Mouse (Mus musculus) kidney, embryonic 16.5 days (tissue): ENCODE measurements around the gene Lamtor1. TPM values are rescaled to one million over a fixed set of nuclear protein-coding genes. Genes with fewer than 3 reads are reported as not detected.
"Not testable (repeated sequence)": the region's sequence is repeated elsewhere in the genome, so short reads cannot be mapped to it uniquely, and the experiment has no call there.

ENCODE experiments used
- ATAC-seq: fragments of 200-750 bp; cut with Nextera tagmentation; 2 replicates; pipeline ENCODE4 v1.8.0; 2017; ENCODE audit warnings: moderate TSS enrichment; ENCODE audit not compliant: low FRiP score, low TSS enrichment
- H3K27ac ChIP-seq: fragments of 300-500 bp; sonication (generic); 2 replicates; pipeline ENCODE4 v1.5.1; 2014; ENCODE audit warnings: low read length
- H3K27me3 ChIP-seq: fragments of 300-500 bp; sonication (generic); 2 replicates; pipeline ENCODE4 v1.6.1; 2014; ENCODE audit warnings: low read length, control low read depth, mixed read lengths; ENCODE audit not compliant: insufficient read depth
- H3K36me3 ChIP-seq: fragments of 300-500 bp; sonication (generic); 2 replicates; pipeline ENCODE4 v1.6.1; 2014; ENCODE audit warnings: low read length, control low read depth, mixed read lengths; ENCODE audit not compliant: insufficient read depth
- H3K4me1 ChIP-seq: fragments of 300-500 bp; sonication (generic); 2 replicates; pipeline ENCODE4 v1.6.1; 2014; ENCODE audit warnings: low read length, control low read depth, mixed read lengths; ENCODE audit not compliant: insufficient read depth
- H3K4me2 ChIP-seq: fragments of 300-500 bp; sonication (generic); replicated peaks from 2 replicates; pipeline ENCODE4 v1.6.1; 2014; ENCODE audit warnings: low read depth, low read length
- H3K4me3 ChIP-seq: fragments of 300-500 bp; sonication (generic); 2 replicates; pipeline ENCODE4 v1.5.1; 2014; ENCODE audit warnings: mild to moderate bottlenecking, low read length
- H3K9ac ChIP-seq: fragments of 300-500 bp; sonication (generic); replicated peaks from 2 replicates; pipeline ENCODE4 v1.6.1; 2014; ENCODE audit warnings: low read length
- H3K9me3 ChIP-seq: fragments of 300-500 bp; sonication (generic); 2 replicates; pipeline ENCODE4 v1.6.1; 2016; ENCODE audit warnings: low read length, control low read depth
- WGBS: fragments of 180-500 bp; shearing (Covaris S2); extraction: QIAGEN DNeasy Blood & Tissue Kit; methylation state at CpG from one replicate; pipeline ENCODE4 v1.1.7; 2014; 5-methylcytosine and 5-hydroxymethylcytosine counted together
- polyA plus RNA-seq: library from polyadenylated mRNA; unstranded; fragments of >200 nt; fragmentation: Nextera tagmentation; extraction: Ambion mirVana; gene quantifications from 2 replicates; pipeline ENCODE4 v1.2.1, GENCODE M21; 2015

Gene Lamtor1
- polyA plus RNA-seq, 1 experiment from 2014 or later: 183 TPM

GRCm38 (mm10) chr7:101939758-101940157 lies 34.1 kb downstream of the Lamtor1 start:
- ATAC-seq: 0 out of 2 replicates have a peak, but pooled peaks have one; percentile 51
- Histone ChIP-seq H3K4me2 (no peak overlapping the region), H3K4me1 (peaks cover 11% of the 10 kb centered on the region; the same call in 1 of the 2 replicates), H3K27me3 (no peaks in the 10 kb centered on the region), H3K4me3 (no peak overlapping the region), H3K9me3 (no peaks in the 10 kb centered on the region), H3K9ac (no peak overlapping the region), H3K27ac (no peak overlapping the region), H3K36me3 (0 out of 2 replicates have a peak, but pooled peaks cover 3% of the 10 kb centered on the region)
- 87% methylated on average over 4 of the region's 4 CpGs for WGBS

DNA sequence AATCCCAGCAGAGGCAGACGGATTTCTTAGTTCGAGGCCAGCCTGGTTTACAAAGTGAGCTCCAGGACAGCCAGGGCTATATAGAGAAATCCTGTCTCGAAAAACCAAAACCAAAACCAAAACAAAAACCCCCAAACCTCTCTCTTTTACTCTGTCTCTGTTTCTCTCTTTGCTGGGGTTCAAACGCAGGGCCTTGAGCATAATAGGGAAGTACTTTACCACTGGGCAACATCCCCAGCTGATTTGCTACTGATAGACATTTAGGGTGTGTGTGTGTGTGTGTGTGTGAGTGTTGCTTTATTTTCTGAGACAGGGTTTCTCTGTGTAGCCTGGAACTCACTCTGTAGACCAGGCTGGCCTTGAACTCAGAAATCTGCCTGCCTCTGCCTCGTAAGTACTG lies 43.3 kb downstream of the Lamtor1 start:
- H3K9ac ChIP-seq, H3K27me3 ChIP-seq, H3K4me1 ChIP-seq, ATAC-seq, H3K4me3 ChIP-seq, H3K9me3 ChIP-seq, H3K36me3 ChIP-seq, H3K27ac ChIP-seq, H3K4me2 ChIP-seq: not testable (repeated sequence)
- WGBS: 91% methylated on average over 5 of the region's 5 CpGs

- H3K36me3 ChIP-seq: no peaks in the 10 kb centered on the region
- no peak for ATAC-seq
- peak overlapping the region; percentile 58; the same call in 1 of the 2 replicates for H3K27ac ChIP-seq
- no peak overlapping the region for H3K9ac ChIP-seq
- H3K4me1 ChIP-seq: peaks cover 2% of the 10 kb centered on the region; the same call in 1 of the 2 replicates
- no peak overlapping the region for H3K4me3 ChIP-seq
- H3K4me2 ChIP-seq: no peak overlapping the region
- WGBS: 68% methylated on average over 1 of the region's 1 CpGs
- no peaks in the 10 kb centered on the region for H3K9me3 ChIP-seq
- no peaks in the 10 kb centered on the region for H3K27me3 ChIP-seq
Observed at GRCm38 (mm10) chr7:101951648-101952047, 45.9 kb downstream of the Lamtor1 start.

GRCm38 (mm10) chr7:101952098-101952497 lies 46.4 kb downstream of the Lamtor1 start:
- WGBS: 34% methylated on average over 2 of the region's 2 CpGs

GRCm38 (mm10) chr7:101954163-101954562 lies 48.5 kb downstream of the Lamtor1 start:
- H3K4me2 ChIP-seq: no peak overlapping the region
- no peaks in the 10 kb centered on the region for H3K27me3 ChIP-seq
- no peak for ATAC-seq
- H3K36me3 ChIP-seq: no peaks in the 10 kb centered on the region
- H3K27ac ChIP-seq: no peak overlapping the region
- no peak overlapping the region for H3K4me3 ChIP-seq
- peaks cover 2% of the 10 kb centered on the region; the same call in 1 of the 2 replicates for H3K4me1 ChIP-seq
- no peaks in the 10 kb centered on the region for H3K9me3 ChIP-seq
- WGBS: 94% methylated on average over 2 of the region's 2 CpGs
- no peak overlapping the region for H3K9ac ChIP-seq

More at GRCm38 (mm10) chr7:101952098-101952497, 46.4 kb downstream of the Lamtor1 start:
- no peak overlapping the region for H3K4me3 ChIP-seq
- no peak overlapping the region for H3K9ac ChIP-seq
- no peak overlapping the region for H3K4me2 ChIP-seq
- H3K9me3 ChIP-seq: no peaks in the 10 kb centered on the region
- H3K27ac ChIP-seq: no peak overlapping the region
- H3K4me1 ChIP-seq: peaks cover 2% of the 10 kb centered on the region; the same call in 1 of the 2 replicates
- H3K27me3 ChIP-seq: no peaks in the 10 kb centered on the region
- no peaks in the 10 kb centered on the region for H3K36me3 ChIP-seq
- no peak for ATAC-seq

- no peak overlapping the region for H3K4me3 ChIP-seq
- H3K36me3 ChIP-seq: no peaks in the 10 kb centered on the region
- H3K27me3 ChIP-seq: no peaks in the 10 kb centered on the region
- no peak overlapping the region for H3K4me2 ChIP-seq
- no peaks in the 10 kb centered on the region for H3K9me3 ChIP-seq
- no peak overlapping the region for H3K27ac ChIP-seq
- peaks cover 2% of the 10 kb centered on the region; the same call in 1 of the 2 replicates for H3K4me1 ChIP-seq
- 83% methylated on average over 2 of the region's 2 CpGs for WGBS
- no peak for ATAC-seq
- no peak overlapping the region for H3K9ac ChIP-seq
Observed at GRCm38 (mm10) chr7:101955276-101955675, 49.6 kb downstream of the Lamtor1 start.

DNA sequence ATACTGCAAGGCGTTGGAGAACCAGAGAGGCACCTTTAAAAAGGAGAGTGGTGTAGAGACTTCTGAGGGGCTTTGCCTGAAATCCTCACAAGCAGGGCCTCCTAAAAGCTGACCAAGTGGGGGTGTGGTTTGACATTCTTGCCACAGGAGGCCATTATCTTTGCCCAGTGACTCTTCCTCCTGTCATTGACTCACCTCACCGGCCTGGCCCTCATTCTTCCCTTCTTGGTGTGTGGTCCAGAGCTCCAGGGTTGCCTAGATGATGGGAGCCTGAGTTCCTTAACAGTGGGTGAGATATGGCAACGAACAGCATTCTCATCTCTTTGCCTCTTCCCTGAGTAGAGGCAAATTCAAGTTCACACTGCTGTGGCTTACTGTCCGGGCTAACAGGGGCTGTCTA lies 50.2 kb downstream of the Lamtor1 start:
- 68% methylated on average over 4 of the region's 4 CpGs for WGBS

DNA sequence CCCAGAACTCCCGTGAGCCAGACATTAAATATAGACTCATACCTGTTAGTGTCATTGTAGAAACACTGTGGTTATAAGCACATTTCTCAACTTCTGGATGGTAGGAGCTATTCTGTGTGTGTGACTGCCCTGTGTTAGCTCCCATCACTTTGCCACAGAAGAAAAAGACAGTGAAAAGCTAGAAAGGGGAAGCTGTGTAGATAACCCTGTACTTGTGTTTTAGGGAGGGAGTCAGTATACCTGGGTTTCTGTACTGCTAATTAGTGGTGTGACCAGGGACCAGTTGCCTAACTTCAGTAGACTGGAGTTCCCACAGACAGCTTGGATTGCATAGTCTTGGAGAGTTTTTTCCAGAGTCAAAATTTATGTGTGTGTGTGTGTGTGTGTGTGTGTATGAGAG lies 50.8 kb downstream of the Lamtor1 start:
- no peaks in the 10 kb centered on the region for H3K27me3 ChIP-seq
- H3K4me1 ChIP-seq: peaks cover 2% of the 10 kb centered on the region; the same call in 1 of the 2 replicates
- H3K4me3 ChIP-seq: no peak overlapping the region
- no peak overlapping the region for H3K9ac ChIP-seq
- ATAC-seq: no peak
- H3K36me3 ChIP-seq: no peaks in the 10 kb centered on the region
- H3K9me3 ChIP-seq: no peaks in the 10 kb centered on the region
- no peak overlapping the region for H3K27ac ChIP-seq
- 91% methylated on average over 1 of the region's 1 CpGs for WGBS
- no peak overlapping the region for H3K4me2 ChIP-seq

More for the DNA sequence above, 50.2 kb downstream of the Lamtor1 start:
- H3K4me2 ChIP-seq: no peak overlapping the region
- H3K9ac ChIP-seq: no peak overlapping the region
- H3K9me3 ChIP-seq: no peaks in the 10 kb centered on the region
- H3K27ac ChIP-seq: no peak overlapping the region
- no peak overlapping the region for H3K4me3 ChIP-seq
- ATAC-seq: no peak
- H3K4me1 ChIP-seq: peaks cover 2% of the 10 kb centered on the region; the same call in 1 of the 2 replicates
- H3K36me3 ChIP-seq: no peaks in the 10 kb centered on the region
- H3K27me3 ChIP-seq: no peaks in the 10 kb centered on the region

DNA sequence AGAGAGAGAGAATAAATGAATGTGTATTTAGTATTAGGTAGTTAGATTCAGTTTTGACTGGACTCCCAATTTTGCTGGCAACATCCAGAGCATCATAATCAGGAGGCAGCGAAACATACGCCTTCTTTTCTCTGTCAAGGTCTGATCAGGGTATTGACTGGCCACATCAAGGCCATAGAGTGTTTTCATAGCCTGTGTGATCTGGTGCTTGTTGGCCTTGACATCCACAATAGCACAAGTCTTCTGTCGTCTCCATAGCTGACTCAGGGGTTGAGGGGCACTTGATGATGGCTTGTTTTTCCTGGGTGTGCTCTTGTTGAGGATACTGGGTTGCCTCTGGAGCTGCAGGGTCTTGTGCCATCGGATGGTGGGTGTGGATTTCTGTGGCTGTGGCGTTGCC lies 51.2 kb downstream of the Lamtor1 start:
- Histone ChIP-seq H3K9ac (no peak overlapping the region), H3K9me3 (no peaks in the 10 kb centered on the region), H3K4me3 (no peak overlapping the region), H3K27me3 (no peaks in the 10 kb centered on the region), H3K4me2 (no peak overlapping the region), H3K27ac (no peak overlapping the region), H3K4me1 (no peaks in the 10 kb centered on the region), H3K36me3 (no peaks in the 10 kb centered on the region)
- no peak for ATAC-seq
- WGBS: 94% methylated on average over 5 of the region's 5 CpGs

DNA sequence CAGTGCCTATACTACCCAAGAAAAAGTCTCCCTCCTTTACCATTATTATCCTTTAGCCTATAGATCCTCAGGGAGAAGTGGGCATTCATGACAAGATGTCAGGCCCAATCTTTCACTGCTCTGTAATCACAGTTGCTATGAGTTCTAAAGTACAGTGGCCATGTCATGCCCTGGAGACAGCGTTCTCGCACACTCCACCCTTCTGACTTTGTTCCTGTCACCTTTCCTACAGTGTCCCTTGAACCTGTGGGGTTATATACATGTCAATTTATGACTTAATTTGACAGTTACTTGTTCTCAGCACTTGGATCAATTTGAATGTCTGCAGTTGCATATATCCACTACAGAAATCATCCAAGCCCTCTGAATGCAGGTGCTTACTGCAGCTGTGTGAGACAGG lies 57.1 kb downstream of the Lamtor1 start:
- no peak overlapping the region for H3K4me2 ChIP-seq
- no peak overlapping the region for H3K27ac ChIP-seq
- H3K27me3 ChIP-seq: no peaks in the 10 kb centered on the region
- no peak overlapping the region for H3K4me3 ChIP-seq
- no peak for ATAC-seq
- 96% methylated on average over 2 of the region's 2 CpGs for WGBS
- no peaks in the 10 kb centered on the region for H3K36me3 ChIP-seq
- no peak overlapping the region for H3K9ac ChIP-seq
- peaks cover 3% of the 10 kb centered on the region; the same call in 1 of the 2 replicates for H3K4me1 ChIP-seq
- no peaks in the 10 kb centered on the region for H3K9me3 ChIP-seq
